In the genomic region with DNA sequence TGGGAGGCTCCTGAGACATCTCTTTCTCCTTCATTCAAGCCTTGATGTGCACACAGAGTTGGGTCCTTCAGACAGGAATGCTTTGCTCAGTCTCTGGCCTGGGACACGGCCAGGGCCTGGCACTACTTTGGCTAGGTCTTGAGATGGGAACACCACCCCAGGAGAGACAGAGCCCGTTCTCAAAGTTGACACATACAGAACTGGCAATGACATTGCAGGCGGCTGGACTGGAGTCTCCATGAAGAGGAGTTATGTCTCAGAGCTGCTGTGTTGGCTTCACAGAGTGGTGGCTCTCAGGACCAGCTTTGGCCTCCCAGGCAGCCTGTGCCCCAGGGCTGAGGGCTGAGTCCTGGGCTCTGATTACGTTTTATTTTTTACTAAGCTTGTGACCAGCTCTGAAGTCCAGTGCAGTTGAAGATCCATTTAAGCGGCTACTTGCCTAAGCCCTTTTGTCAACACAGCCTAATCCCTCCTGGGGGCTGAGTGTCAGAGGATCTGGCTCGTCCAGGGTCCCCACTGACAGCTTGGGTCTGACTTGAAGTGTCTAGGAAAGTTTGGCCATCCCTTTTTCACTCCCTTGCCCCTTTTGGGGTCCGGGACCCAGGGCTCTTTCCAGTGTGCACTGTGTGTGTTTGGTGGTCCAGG, we compare ENCODE assay signal across 8 mouse cellular contexts. TPM values are rescaled to one million over a fixed set of nuclear protein-coding genes. Genes with fewer than 3 reads are reported as not detected.
A peak's percentile ranks its signal among the peaks of the same experiment; 100 is the strongest.
DNase-seq lines count a peak whose midpoint lies in the region; ATAC-seq lines count a peak whose summit lies in the region.

No protein-coding gene starts in this region.

- H3K36me3 ChIP-seq in embryonic facial prominence, embryonic 14.5 days (ENCODE audit: control insufficient read depth, insufficient read depth, low read length): no peaks in the 10 kb centered on the region
- H3K36me3 ChIP-seq in hindbrain, embryonic 14.5 days (replicated peaks; ENCODE audit: control insufficient read depth, insufficient read depth): no peaks in the 10 kb centered on the region
- no peaks in the 10 kb centered on the region for H3K36me3 ChIP-seq in liver, embryonic 12.5 days
- no peaks in the 10 kb centered on the region for H3K36me3 ChIP-seq in stomach, embryonic 16.5 days (ENCODE audit: control insufficient read depth, insufficient read depth, low read length)

- no peaks in the 10 kb centered on the region for H3K9me3 ChIP-seq in embryonic facial prominence, embryonic 14.5 days (ENCODE audit: control insufficient read depth, low read length)
- no peaks in the 10 kb centered on the region for H3K9me3 ChIP-seq in hindbrain, embryonic 14.5 days (ENCODE audit: control insufficient read depth, low read length)
- H3K9me3 ChIP-seq in liver, embryonic 12.5 days (replicated peaks): no peaks in the 10 kb centered on the region
- no peaks in the 10 kb centered on the region for H3K9me3 ChIP-seq in stomach, embryonic 16.5 days (replicated peaks; ENCODE audit: control insufficient read depth, low read length)

- 13% methylated on average over 7 of the region's 7 CpGs for WGBS in embryonic facial prominence, embryonic 14.5 days
- 24% methylated on average over 7 of the region's 7 CpGs for WGBS in hindbrain, embryonic 14.5 days
- 65% methylated on average over 7 of the region's 7 CpGs for WGBS in liver, embryonic 12.5 days (ENCODE audit: insufficient replicate concordance)
- WGBS in stomach, embryonic 16.5 days: 23% methylated on average over 7 of the region's 7 CpGs

- peak; percentile 81 for DNase-seq in adipocyte (ENCODE audit: low spot score)
- DNase-seq in embryonic facial prominence, embryonic 14.5 days (ENCODE audit: low spot score): no peak
- no peak for DNase-seq in hindbrain, embryonic 14.5 days (ENCODE audit: low spot score)
- no peak for DNase-seq in layer of hippocampus, postnatal 36 days
- DNase-seq in right cerebral cortex, postnatal 4 days: no peak
- no peak for DNase-seq in urinary bladder, postnatal 10 days (ENCODE audit: low spot score)

- peak overlapping the region; percentile 96 for H3K4me2 ChIP-seq in embryonic facial prominence, embryonic 14.5 days (ENCODE audit: low read depth, low read length)
- peak overlapping the region; percentile 93 for H3K4me2 ChIP-seq in hindbrain, embryonic 14.5 days (replicated peaks)
- H3K4me2 ChIP-seq in liver, embryonic 12.5 days: peak overlapping the region; percentile 92
- peak overlapping the region; percentile 89 for H3K4me2 ChIP-seq in stomach, embryonic 16.5 days (ENCODE audit: low read depth, low read length)

- peak overlapping the region; percentile 96 for H3K9ac ChIP-seq in embryonic facial prominence, embryonic 14.5 days (ENCODE audit: low read depth, low read length)
- peak overlapping the region; percentile 8; the same call in 1 of the 2 replicates for H3K9ac ChIP-seq in hindbrain, embryonic 14.5 days
- H3K9ac ChIP-seq in liver, embryonic 12.5 days: peak overlapping the region; percentile 42; the same call in 1 of the 2 replicates
- peak overlapping the region; percentile 98 for H3K9ac ChIP-seq in stomach, embryonic 16.5 days (ENCODE audit: low read length)

- H3K4me3 ChIP-seq in embryonic facial prominence, embryonic 14.5 days (ENCODE audit: low read depth, low read length): peak overlapping the region; percentile 88
- peak overlapping the region; percentile 78 for H3K4me3 ChIP-seq in hindbrain, embryonic 14.5 days (replicated peaks; ENCODE audit: low read length)
- H3K4me3 ChIP-seq in liver, embryonic 12.5 days: peak overlapping the region; percentile 77; the same call in 1 of the 2 replicates
- peak overlapping the region; percentile 88 for H3K4me3 ChIP-seq in stomach, embryonic 16.5 days (replicated peaks; ENCODE audit: low read length)

- peaks cover 54% of the 10 kb centered on the region for H3K4me1 ChIP-seq in embryonic facial prominence, embryonic 14.5 days (ENCODE audit: control insufficient read depth, insufficient read depth, low read length)
- H3K4me1 ChIP-seq in hindbrain, embryonic 14.5 days (replicated peaks; ENCODE audit: control insufficient read depth, insufficient read depth, low read length): peaks cover 65% of the 10 kb centered on the region
- H3K4me1 ChIP-seq in liver, embryonic 12.5 days: peaks cover 62% of the 10 kb centered on the region
- peaks cover 72% of the 10 kb centered on the region for H3K4me1 ChIP-seq in stomach, embryonic 16.5 days (ENCODE audit: control insufficient read depth, insufficient read depth, low read length)

- ATAC-seq in embryonic facial prominence, embryonic 14.5 days (ENCODE audit: low read depth): no peak
- no peak for ATAC-seq in hindbrain, embryonic 14.5 days (ENCODE audit: low FRiP score)
- no peak for ATAC-seq in liver, embryonic 12.5 days
- no peak for ATAC-seq in stomach, embryonic 16.5 days (ENCODE audit: insufficient read depth, low FRiP score)

- H3K27ac ChIP-seq in embryonic facial prominence, embryonic 14.5 days (replicated peaks; ENCODE audit: low read depth, low read length): peak overlapping the region; percentile 70
- H3K27ac ChIP-seq in hindbrain, embryonic 14.5 days: no peak overlapping the region
- peak overlapping the region; percentile 27; the same call in 1 of the 2 replicates for H3K27ac ChIP-seq in liver, embryonic 12.5 days
- peak overlapping the region; percentile 80 for H3K27ac ChIP-seq in stomach, embryonic 16.5 days (ENCODE audit: low read length)

- no peaks in the 10 kb centered on the region for H3K27me3 ChIP-seq in embryonic facial prominence, embryonic 14.5 days (replicated peaks; ENCODE audit: control insufficient read depth, insufficient read depth, low read length)
- no peaks in the 10 kb centered on the region for H3K27me3 ChIP-seq in hindbrain, embryonic 14.5 days (ENCODE audit: control insufficient read depth, insufficient read depth, low read length)
- peaks cover 58% of the 10 kb centered on the region for H3K27me3 ChIP-seq in liver, embryonic 12.5 days (replicated peaks)
- no peaks in the 10 kb centered on the region for H3K27me3 ChIP-seq in stomach, embryonic 16.5 days (ENCODE audit: control insufficient read depth, insufficient read depth, low read length)

RNA-seq across cellular contexts. Expression of a gene that starts 2.7 kb away (rescaled TPM):
- polyA plus RNA-seq in embryonic facial prominence, embryonic 14.5 days (2014; fragmentation: Nextera tagmentation; extraction: Ambion mirVana): 11.3 and 11.5 TPM in 2 replicates
- polyA plus RNA-seq in hindbrain, embryonic 14.5 days (2014; fragmentation: Nextera tagmentation; extraction: Ambion mirVana): 2.4 and 2.7 TPM in 2 replicates
- polyA plus RNA-seq in liver, embryonic 12.5 days (2016; fragmentation: Nextera tagmentation; extraction: Ambion mirVana): 3.9 and 4.2 TPM in 2 replicates
- 11.9 and 12.4 TPM in 2 replicates for polyA plus RNA-seq in stomach, embryonic 16.5 days (2015; fragmentation: Nextera tagmentation; extraction: Ambion mirVana)
- total RNA-seq in layer of hippocampus, postnatal 36 days (2021): 10 to 100 TPM; 25.1 to 27.9 TPM

Comparison
In these comparisons a context has a peak if more than half of its experiments do, and no peak if none do; other contexts are left out.
1. H3K9ac ChIP-seq: peak in every context shown above with its lines; median percentile 98 in stomach, embryonic 16.5 days; 96 in embryonic facial prominence, embryonic 14.5 days; 42 in liver, embryonic 12.5 days; 8 in hindbrain, embryonic 14.5 days.